Mouse (Mus musculus): Measurements from ENCODE around the gene Tasp1.

- TF ChIP-seq CTCF (IDR thresholded peaks at IDR 0.05; ENCODE audit: low read depth) (no peak), EP300 (IDR thresholded peaks at IDR 0.05; ENCODE audit: low read depth) (no peak)
Observed at GRCm38 (mm10) chr2:139784465-139784864, 282.1 kb downstream of the Tasp1 start.

Data from liver, postnatal 0 days (tissue).